19 mouse cellular contexts compared by ENCODE assay signal in genomic region chr4:86683280-86683679, GRCm38 (mm10). TPM values are rescaled to one million over a fixed set of nuclear protein-coding genes. Genes with fewer than 3 reads are reported as not detected.
A peak's percentile ranks its signal among the peaks of the same experiment; 100 is the strongest.
DNase-seq lines count a peak whose midpoint lies in the region; ATAC-seq and TF ChIP-seq lines count a peak whose summit lies in the region.
"Had no signal": no experiment of that assay in that cellular context is flagged by ENCODE, and none has a peak within 500 bp of the region (broad histone marks: within the 10 kb centered on the region; RNA-seq: fewer than 3 reads in every experiment).

No protein-coding gene starts in this region.

- H3K4me1 ChIP-seq in heart, embryonic 12.5 days (replicated peaks), result peaks cover 16% of the 10 kb centered on the region
- H3K4me1 ChIP-seq in thymus, adult 2 months (replicated peaks; ENCODE audit: control insufficient read depth, insufficient read depth, low read length), result peaks cover 19% of the 10 kb centered on the region
- H3K4me1 ChIP-seq: forebrain, embryonic 13.5 days; hindbrain, embryonic 12.5 days; midbrain, embryonic 15.5 days had no signal

- no peak overlapping the region for H3K4me3 ChIP-seq in heart, embryonic 12.5 days
- no peak overlapping the region for H3K4me3 ChIP-seq in thymus, adult 2 months (ENCODE audit: control insufficient read depth, insufficient read depth, low read length)
- H3K4me3 ChIP-seq: forebrain, embryonic 13.5 days; hindbrain, embryonic 12.5 days; midbrain, embryonic 15.5 days had no signal

- no peaks in the 10 kb centered on the region for H3K27me3 ChIP-seq in heart, embryonic 12.5 days (replicated peaks)
- no peaks in the 10 kb centered on the region for H3K27me3 ChIP-seq in thymus, adult 2 months (ENCODE audit: control insufficient read depth, insufficient read depth, low read length)
- H3K27me3 ChIP-seq: forebrain, embryonic 13.5 days; hindbrain, embryonic 12.5 days; midbrain, embryonic 15.5 days had no signal

- no peak for ATAC-seq in heart, embryonic 12.5 days (ENCODE audit: insufficient number of reproducible peaks, low FRiP score)
- ATAC-seq in megakaryocyte, adult 5-6 weeks (ENCODE audit: poor library complexity, severe bottlenecking), result peak; percentile 68; the same call in 1 of the 2 replicates
- ATAC-seq in erythroid progenitor cell, adult 5-6 weeks (replicated peaks; ENCODE audit: low FRiP score, poor library complexity, severe bottlenecking), result no peak
- ATAC-seq: forebrain, embryonic 13.5 days; midbrain, embryonic 15.5 days had no signal

- H3K9ac ChIP-seq in heart, embryonic 12.5 days, result no peak overlapping the region
- H3K9ac ChIP-seq: forebrain, embryonic 13.5 days; hindbrain, embryonic 12.5 days; midbrain, embryonic 15.5 days had no signal

- peak; percentile 30 for DNase-seq in heart, adult 11 months
- peak; percentile 41 for DNase-seq in thymus, adult 2 months
- no peak for DNase-seq in adrenal gland, postnatal 4 days (ENCODE audit: low spot score in 2 of 2)
- DNase-seq in ovary, postnatal 10 days (ENCODE audit: low spot score), result no peak
- DNase-seq in heart, postnatal 4 days, result no peak
- DNase-seq: cerebellum, adult 18-20 months; gastrocnemius, postnatal 14 days; kidney, adult 9 months; kidney, postnatal 25 days; left cerebral cortex, postnatal 4 days; liver; lung, postnatal 14 days; right cerebral cortex, adult 18-20 months had no signal

- H3K9me3 ChIP-seq in heart, embryonic 12.5 days (replicated peaks), result no peaks in the 10 kb centered on the region
- H3K9me3 ChIP-seq: forebrain, embryonic 13.5 days; hindbrain, embryonic 12.5 days; midbrain, embryonic 15.5 days had no signal

- H3K36me3 ChIP-seq in heart, embryonic 12.5 days, result no peaks in the 10 kb centered on the region
- H3K36me3 ChIP-seq in thymus, adult 2 months (ENCODE audit: control insufficient read depth, insufficient read depth, low read length), result no peaks in the 10 kb centered on the region
- H3K36me3 ChIP-seq: hindbrain, embryonic 12.5 days; midbrain, embryonic 15.5 days had no signal

- no peak for TF ChIP-seq CTCF in thymus, adult 2 months (IDR thresholded peaks at IDR 0.05; ENCODE audit: borderline replicate concordance, control insufficient read depth, extremely low read depth, insufficient read depth, low read length, poor library complexity)

- H3K27ac ChIP-seq in heart, embryonic 12.5 days (ENCODE audit: poor library complexity, severe bottlenecking), result no peak overlapping the region
- H3K27ac ChIP-seq in thymus, adult 2 months (ENCODE audit: control insufficient read depth, insufficient read depth, low read length), result peak overlapping the region; percentile 26
- H3K27ac ChIP-seq: forebrain, embryonic 13.5 days; hindbrain, embryonic 12.5 days; midbrain, embryonic 15.5 days had no signal

- H3K4me2 ChIP-seq in heart, embryonic 12.5 days, result no peak overlapping the region
- H3K4me2 ChIP-seq: forebrain, embryonic 13.5 days; hindbrain, embryonic 12.5 days; midbrain, embryonic 15.5 days had no signal

- no peak for TF ChIP-seq POLR2A in thymus, adult 2 months (IDR thresholded peaks at IDR 0.05; ENCODE audit: control insufficient read depth, extremely low read depth, insufficient read depth, low read length, poor library complexity)

- 79% methylated on average over 5 of the region's 5 CpGs for WGBS in heart, embryonic 12.5 days
- 20% methylated on average over 5 of the region's 5 CpGs for WGBS in thymus, adult 2 months

RNA-seq across cellular contexts. Expression of gene Plin2, which starts 13.4 kb away (rescaled TPM):
- polyA plus RNA-seq in heart, embryonic 12.5 days (2016; fragmentation: Nextera tagmentation; extraction: Ambion mirVana), result 54.1 and 59.3 TPM in 2 replicates
- 124 and 127 TPM in 2 replicates for total RNA-seq in megakaryocyte, adult 5-6 weeks (2015)
- 187 and 216 TPM in 2 replicates for total RNA-seq in megakaryocyte, adult 5-6 weeks (2017)
- polyA plus RNA-seq in thymus, adult 2 months (2012; rRNA removed), result 105 and 107 TPM in 2 replicates
- 100 to 1,000 TPM; 209 to 264 TPM for total RNA-seq in adrenal gland, postnatal 4 days (2021)
- total RNA-seq in erythroid progenitor cell, adult 5-6 weeks (2015; ENCODE audit: low replicate concordance), result 16.3 and 24.1 TPM in 2 replicates
- total RNA-seq in erythroid progenitor cell, adult 5-6 weeks (2017; ENCODE audit: low replicate concordance), result 18.5 and 30.5 TPM in 2 replicates
- 100 to 1,000 TPM in 1 of 2 experiments, 10 to 100 TPM in 1; 99.8 to 104 TPM for total RNA-seq in heart, postnatal 4 days (2021)

Comparison
In these comparisons a context has a peak if more than half of its experiments do, and no peak if none do; other contexts are left out.
1. DNase-seq: peak in heart, adult 11 months (single experiment) and thymus, adult 2 months (single experiment); none in adrenal gland, postnatal 4 days (0 of 2), ovary, postnatal 10 days (single experiment) and heart, postnatal 4 days (single experiment).